Mouse (Mus musculus): ENCODE results near the gene Arl3. TPM values are rescaled to one million over a fixed set of nuclear protein-coding genes. Genes with fewer than 3 reads are reported as not detected.

Gene Arl3
- total and polyA plus RNA-seq, 3 experiments = 24.1 to 46.5 (median 45.3) TPM

GRCm38 (mm10) chr19:46572951-46573937 lies at the start of gene Arl3, which contains the start of gene Sfxn2 (continued):
- TF ChIP-seq ZC3H11A (IDR thresholded peaks at IDR 0.05; ENCODE audit: low read depth, low read length) = no peak

- H3K9me3 ChIP-seq (replicated peaks; ENCODE audit: low read length) = no peaks in the 10 kb centered on the region
- TF ChIP-seq TBP (conservative IDR thresholded peaks at IDR 0.05; ENCODE audit: low read depth, low read length) = no peak
- TF ChIP-seq POLR2A (IDR thresholded peaks at IDR 0.05; ENCODE audit: low read depth, low read length) = no peak
- TF ChIP-seq POLR2AphosphoS2 (IDR thresholded peaks at IDR 0.05; ENCODE audit: low read depth, low read length) = no peak
- no peak for TF ChIP-seq GABPA (IDR thresholded peaks at IDR 0.05; ENCODE audit: insufficient replicate concordance, low read depth, low read length)
- TF ChIP-seq USF2 (conservative IDR thresholded peaks at IDR 0.05; ENCODE audit: low read depth, low read length) = no peak
- TF ChIP-seq SMC3 (IDR thresholded peaks at IDR 0.05; ENCODE audit: low read depth, low read length) = no peak
- H3K79me2 ChIP-seq (replicated peaks; ENCODE audit: control insufficient read depth, extremely low read depth, insufficient read depth, poor library complexity, severe bottlenecking) = no peaks in the 10 kb centered on the region; the same call in 1 of the 2 replicates
- peaks cover 10 to 84% of the 10 kb centered on the region in 2 experiments for H3K36me3 ChIP-seq (replicated peaks in 1 of 2; ENCODE audit: control insufficient read depth in 1 of 2, insufficient read depth in 1 of 2, low read length in 1 of 2)
- H3K4me3 ChIP-seq (replicated peaks in 1 of 3; ENCODE audit: low read depth in 2 of 3, low read length in 2 of 3, poor library complexity in 1 of 3) = no peak overlapping the region
- dilution Hi-C loops (cut with MboI; ENCODE audit: extremely low pct_ligation_motif_present, extremely low pct_unique_long_range_greater_than_20kb, low sequenced_read_pairs) = no loop called here
- no peak overlapping the region for H3K9ac ChIP-seq (ENCODE audit: insufficient read depth, low read depth)
- H3K27ac ChIP-seq (ENCODE audit: insufficient read depth, low read depth) = no peak overlapping the region
- no peaks in the 10 kb centered on the region for H3K27me3 ChIP-seq (replicated peaks)
- H3K4me1 ChIP-seq (ENCODE audit: control insufficient read depth in 1 of 2, insufficient read depth in 2 of 2) = no peaks in the 10 kb centered on the region
- in situ Hi-C loops (cut with MboI; ENCODE audit: low pct_ligation_motif_present, low pct_unique_long_range_greater_than_20kb, low sequenced_read_pairs) = no loop called here
- no peak for DNase-seq (ENCODE audit: extremely low read depth)
- H3K4me2 ChIP-seq (ENCODE audit: insufficient read depth, low read depth, poor library complexity, severe bottlenecking) = no peak overlapping the region
These were observed 49.7 kb upstream of the Arl3 start for GRCm38 (mm10) chr19:46622659-46623193.

- H3K9ac ChIP-seq (ENCODE audit: insufficient read depth, low read depth) = no peak overlapping the region
- H3K4me3 ChIP-seq (replicated peaks in 1 of 3; ENCODE audit: low read depth in 2 of 3, low read length in 2 of 3, poor library complexity in 1 of 3) = no peak overlapping the region
- H3K4me1 ChIP-seq (ENCODE audit: control insufficient read depth in 1 of 2, insufficient read depth in 2 of 2) = peaks cover 0 to 9% of the 10 kb centered on the region in 2 experiments; a peak in 1 of 4 replicates
- H3K27ac ChIP-seq (ENCODE audit: insufficient read depth, low read depth) = no peak overlapping the region
- H3K36me3 ChIP-seq (replicated peaks in 1 of 2; ENCODE audit: control insufficient read depth in 1 of 2, insufficient read depth in 1 of 2, low read length in 1 of 2) = peaks cover 10 to 88% of the 10 kb centered on the region in 2 experiments
- no peak overlapping the region for H3K4me2 ChIP-seq (ENCODE audit: insufficient read depth, low read depth, poor library complexity, severe bottlenecking)
- dilution Hi-C loops (cut with MboI; ENCODE audit: extremely low pct_ligation_motif_present, extremely low pct_unique_long_range_greater_than_20kb, low sequenced_read_pairs) = no loop called here
- in situ Hi-C loops (cut with MboI; ENCODE audit: low pct_ligation_motif_present, low pct_unique_long_range_greater_than_20kb, low sequenced_read_pairs) = no loop called here
- TF ChIP-seq MEF2A (IDR thresholded peaks at IDR 0.05; ENCODE audit: borderline replicate concordance, low read depth, low read length) = no peak
- no peak for TF ChIP-seq EP300 (IDR thresholded peaks at IDR 0.05; ENCODE audit: low read length)
- no peak for TF ChIP-seq POLR2AphosphoS2 (IDR thresholded peaks at IDR 0.05; ENCODE audit: low read depth, low read length)
- TF ChIP-seq IRF4 (IDR thresholded peaks at IDR 0.05; ENCODE audit: low read depth, low read length) = no peak
- no peak for TF ChIP-seq GABPA (IDR thresholded peaks at IDR 0.05; ENCODE audit: insufficient replicate concordance, low read depth, low read length)
- TF ChIP-seq ZKSCAN1 (IDR thresholded peaks at IDR 0.05; ENCODE audit: borderline replicate concordance, low read depth, low read length) = no peak
- TF ChIP-seq MAFK (IDR thresholded peaks at IDR 0.05; ENCODE audit: insufficient replicate concordance, low read length) = no peak
- no peak for TF ChIP-seq MAZ (IDR thresholded peaks at IDR 0.05; ENCODE audit: low read depth, low read length)
- no peak for TF ChIP-seq MXI1 (IDR thresholded peaks at IDR 0.05; ENCODE audit: low read depth, low read length)
- no peak for TF ChIP-seq BHLHE40 (IDR thresholded peaks at IDR 0.05; ENCODE audit: low read depth, low read length)
- no peak for TF ChIP-seq NELFE (IDR thresholded peaks at IDR 0.05; ENCODE audit: low read depth, low read length)
- TF ChIP-seq HCFC1 (IDR thresholded peaks at IDR 0.05; ENCODE audit: low read depth, low read length) = no peak
- no peak for TF ChIP-seq ZC3H11A (IDR thresholded peaks at IDR 0.05; ENCODE audit: low read depth, low read length)
- TF ChIP-seq KAT2A (IDR thresholded peaks at IDR 0.05; ENCODE audit: insufficient replicate concordance, low read length) = no peak
- no peak for TF ChIP-seq CHD2 (IDR thresholded peaks at IDR 0.05; ENCODE audit: low read length)
- no peak for TF ChIP-seq ETS1 (conservative IDR thresholded peaks at IDR 0.05; ENCODE audit: low read depth, low read length)
- TF ChIP-seq RCOR1 (conservative IDR thresholded peaks at IDR 0.05; ENCODE audit: low read depth, low read length) = no peak
- no peak for TF ChIP-seq CHD1 (IDR thresholded peaks at IDR 0.05; ENCODE audit: low read depth, low read length)
- DNase-seq (ENCODE audit: extremely low read depth) = no peak
- H3K79me2 ChIP-seq (replicated peaks; ENCODE audit: control insufficient read depth, extremely low read depth, insufficient read depth, poor library complexity, severe bottlenecking) = no peaks in the 10 kb centered on the region; the same call in 1 of the 2 replicates
- no peaks in the 10 kb centered on the region for H3K27me3 ChIP-seq (replicated peaks)
- no peaks in the 10 kb centered on the region for H3K9me3 ChIP-seq (replicated peaks; ENCODE audit: low read length)
These were observed 48.5 kb upstream of the Arl3 start for GRCm38 (mm10) chr19:46621236-46622183.

All from CH12.LX (cell line).